Mouse (Mus musculus) pancreas, adult 10 weeks (tissue): ENCODE data around the gene Kcnmb2. TPM values are rescaled to one million over a fixed set of nuclear protein-coding genes. Genes with fewer than 3 reads are reported as not detected.

ENCODE experiments used
- polyA plus RNA-seq: library from polyadenylated mRNA; stranded (reverse); fragments of 350-450 nt; fragmentation: Illumina TruSeq; extraction: RNeasy Lipid Tissue Mini Kit (QIAGEN cat#74804); gene quantifications from one replicate; pipeline ENCODE4 v1.2.3, GENCODE M21; 2015; ENCODE audit warnings: low read depth, low replicate concordance; ENCODE audit not compliant: insufficient read depth

Gene Kcnmb2
- polyA plus RNA-seq, result 1.7 TPM

GRCm38 (mm10) chr3:31902504-31903330 is at the start of gene Kcnmb2:
Gene Kcnmb2, plus strand, starts transcription at chr3:31902507.

